Mouse (Mus musculus) urinary bladder, adult 2 months (tissue): ENCODE results near the gene Pde4c. TPM values are rescaled to one million over a fixed set of nuclear protein-coding genes. Genes with fewer than 3 reads are reported as not detected.

ENCODE experiments used
- DNase-seq: peaks from one replicate; pipeline ENCODE4 v3.0.0; 2022; ENCODE audit warnings: low spot score
- polyA plus RNA-seq: library from polyadenylated mRNA; depleted of rRNA; stranded (reverse); fragments of >200 nt; gene quantifications from 2 replicates; pipeline ENCODE4 v1.2.3, GENCODE M21; 2012

Pde4c gene
- polyA plus RNA-seq, 1 experiment = 0.54 TPM

- no peak for DNase-seq
Observed at GRCm38 (mm10) chr8:70697366-70698250, 25.9 kb upstream of the Pde4c start.

GRCm38 (mm10) chr8:70698310-70699109 is 25.0 kb upstream of the Pde4c start, which contains the start of gene Jund:
TSS of gene Jund (plus strand) at chr8:70698949.
- DNase-seq = peak; percentile 100

- DNase-seq = peak; percentile 75
Observed at GRCm38 (mm10) chr8:70699116-70699833, 24.2 kb upstream of the Pde4c start.

GRCm38 (mm10) chr8:70699834-70700554 is 23.5 kb upstream of the Pde4c start:
- peak; percentile 84 for DNase-seq

GRCm38 (mm10) chr8:70700555-70700922 is 23.0 kb upstream of the Pde4c start:
- peak; percentile 76 for DNase-seq

GRCm38 (mm10) chr8:70701048-70701981 is 22.2 kb upstream of the Pde4c start:
- no peak for DNase-seq

GRCm38 (mm10) chr8:70701982-70702841 is 21.3 kb upstream of the Pde4c start:
- no peak for DNase-seq

- DNase-seq = no peak
Observed at GRCm38 (mm10) chr8:70702842-70703182, 20.7 kb upstream of the Pde4c start.

GRCm38 (mm10) chr8:70703287-70703686 is 20.2 kb upstream of the Pde4c start, which contains the start of gene Iqcn:
TSS of gene Iqcn (plus strand) at chr8:70703457.
- no peak for DNase-seq

GRCm38 (mm10) chr8:70708281-70708680 is 15.2 kb upstream of the Pde4c start:
- DNase-seq = no peak

- no peak for DNase-seq
Observed at GRCm38 (mm10) chr8:70709794-70710193, 13.7 kb upstream of the Pde4c start.

- no peak for DNase-seq
Observed at GRCm38 (mm10) chr8:70710296-70710695, 13.2 kb upstream of the Pde4c start.

- DNase-seq = no peak
Observed at GRCm38 (mm10) chr8:70711041-70711440, 12.5 kb upstream of the Pde4c start.

GRCm38 (mm10) chr8:70713991-70714390 is 9.5 kb upstream of the Pde4c start:
- no peak for DNase-seq

GRCm38 (mm10) chr8:70715086-70715485 is 8.4 kb upstream of the Pde4c start:
- peak; percentile 15 for DNase-seq

GRCm38 (mm10) chr8:70716521-70717400 is 6.8 kb upstream of the Pde4c start:
- peak; percentile 19 for DNase-seq

GRCm38 (mm10) chr8:70718297-70718696 is 5.2 kb upstream of the Pde4c start, which contains the start of gene Gm3336:
TSS of gene Gm3336 (plus strand) at chr8:70718543.
- DNase-seq = peak; percentile 47

- DNase-seq = peak; percentile 20
Observed at GRCm38 (mm10) chr8:70719796-70720270, 3.7 kb upstream of the Pde4c start.
